Mouse (Mus musculus) heart, adult 10 weeks (tissue): ENCODE data around the gene Angptl7. TPM values are rescaled to one million over a fixed set of nuclear protein-coding genes. Genes with fewer than 3 reads are reported as not detected.

Experiments used
- polyA plus RNA-seq: library from polyadenylated mRNA; stranded (reverse); fragments of 350-450 nt; fragmentation: Illumina TruSeq; extraction: RNeasy Lipid Tissue Mini Kit (QIAGEN cat#74804); gene quantifications from one replicate; pipeline ENCODE4 v1.2.3, GENCODE M21; 2014; ENCODE audit warnings: low read depth, low replicate concordance

Angptl7 gene
- polyA plus RNA-seq, result 2.8 TPM

GRCm38 (mm10) chr4:148500410-148500867 is at the start of gene Angptl7:
Angptl7 (minus strand) TSS chr4:148500460.

GRCm38 (mm10) chr4:148448179-148448852 is 51.9 kb downstream of the Angptl7 start, which contains the start of gene Mtor:
Mtor (plus strand) TSS chr4:148448611.

Other genes with a start within 250 kb of the Angptl7 start
- gene Disp3, start 212.5 kb downstream of the Angptl7 start, polyA plus RNA-seq, result not detected
- gene Ubiad1, start 55.7 kb downstream of the Angptl7 start, polyA plus RNA-seq, result 16.0 TPM
- 20.2 TPM for gene Mtor, start 51.8 kb downstream of the Angptl7 start, polyA plus RNA-seq
- gene Exosc10, start 58.0 kb upstream of the Angptl7 start, polyA plus RNA-seq, result 44.6 TPM
- 17.9 TPM for gene Srm, start 91.0 kb upstream of the Angptl7 start, polyA plus RNA-seq
- gene Masp2, start 102.1 kb upstream of the Angptl7 start, polyA plus RNA-seq, result 0.42 TPM
- 178 TPM for gene Tardbp, start 126.6 kb upstream of the Angptl7 start, polyA plus RNA-seq
- 3.6 TPM for gene Gm572, start 142.9 kb upstream of the Angptl7 start, polyA plus RNA-seq